Mouse (Mus musculus): ENCODE data around the gene Setd1a. TPM values are rescaled to one million over a fixed set of nuclear protein-coding genes. Genes with fewer than 3 reads are reported as not detected.

Gene Setd1a
- polyA plus RNA-seq, 1 experiment: 29.9 TPM

DNA sequence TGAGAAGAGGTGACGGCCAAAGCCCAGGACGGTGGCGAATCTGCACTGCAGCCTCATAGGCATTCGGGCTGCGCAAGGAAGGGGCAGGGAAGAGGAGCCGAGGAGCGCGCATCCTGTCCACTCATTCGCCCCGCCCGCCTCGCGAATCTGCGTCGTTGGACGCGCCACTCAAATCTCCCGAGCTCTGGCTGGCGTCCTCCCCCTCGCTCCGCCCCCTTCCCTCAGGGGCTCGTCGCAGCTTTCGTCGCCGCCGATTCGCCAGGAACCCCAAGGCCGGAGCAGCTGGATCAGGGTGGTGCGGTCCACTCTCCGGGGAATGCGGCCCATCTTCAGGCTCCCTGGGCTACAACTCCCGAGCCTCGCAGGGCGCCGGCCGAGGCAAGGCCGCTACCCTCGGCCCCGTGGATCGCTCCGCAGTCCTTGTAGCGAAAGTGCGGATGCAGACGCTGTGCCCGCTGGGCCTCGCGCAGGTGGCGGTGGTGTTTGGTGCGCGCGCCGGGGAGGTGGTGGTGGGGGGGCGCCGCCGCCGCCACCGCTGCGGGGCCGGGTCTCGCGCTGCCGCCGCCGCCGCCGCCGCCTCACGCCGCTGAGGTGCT lies 506 bp downstream of the Setd1a start:
- peak; percentile 93 for DNase-seq
- Histone ChIP-seq H3K4me1 (replicated peaks; ENCODE audit: control insufficient read depth, insufficient read depth, low read length) (peaks cover 5% of the 10 kb centered on the region), H3K27ac (ENCODE audit: control insufficient read depth, insufficient read depth, low read length) (peak overlapping the region; percentile 75), H3K4me3 (ENCODE audit: control insufficient read depth, insufficient read depth, low read length) (peak overlapping the region; percentile 70), H3K36me3 (ENCODE audit: control insufficient read depth, insufficient read depth, low read length) (peaks cover 20% of the 10 kb centered on the region), H3K27me3 (ENCODE audit: control insufficient read depth, insufficient read depth, low read length) (no peaks in the 10 kb centered on the region)
- under 1% methylated on average over 70 of the region's 70 CpGs for WGBS
- TF ChIP-seq CTCF (IDR thresholded peaks at IDR 0.05; ENCODE audit: borderline replicate concordance, control insufficient read depth, extremely low read depth, insufficient read depth, low read length, poor library complexity): no peak
- peak; percentile 49; the same call in 1 of the 2 replicates for TF ChIP-seq POLR2A (IDR thresholded peaks at IDR 0.05; ENCODE audit: control insufficient read depth, extremely low read depth, insufficient read depth, low read length, poor library complexity)

DNA sequence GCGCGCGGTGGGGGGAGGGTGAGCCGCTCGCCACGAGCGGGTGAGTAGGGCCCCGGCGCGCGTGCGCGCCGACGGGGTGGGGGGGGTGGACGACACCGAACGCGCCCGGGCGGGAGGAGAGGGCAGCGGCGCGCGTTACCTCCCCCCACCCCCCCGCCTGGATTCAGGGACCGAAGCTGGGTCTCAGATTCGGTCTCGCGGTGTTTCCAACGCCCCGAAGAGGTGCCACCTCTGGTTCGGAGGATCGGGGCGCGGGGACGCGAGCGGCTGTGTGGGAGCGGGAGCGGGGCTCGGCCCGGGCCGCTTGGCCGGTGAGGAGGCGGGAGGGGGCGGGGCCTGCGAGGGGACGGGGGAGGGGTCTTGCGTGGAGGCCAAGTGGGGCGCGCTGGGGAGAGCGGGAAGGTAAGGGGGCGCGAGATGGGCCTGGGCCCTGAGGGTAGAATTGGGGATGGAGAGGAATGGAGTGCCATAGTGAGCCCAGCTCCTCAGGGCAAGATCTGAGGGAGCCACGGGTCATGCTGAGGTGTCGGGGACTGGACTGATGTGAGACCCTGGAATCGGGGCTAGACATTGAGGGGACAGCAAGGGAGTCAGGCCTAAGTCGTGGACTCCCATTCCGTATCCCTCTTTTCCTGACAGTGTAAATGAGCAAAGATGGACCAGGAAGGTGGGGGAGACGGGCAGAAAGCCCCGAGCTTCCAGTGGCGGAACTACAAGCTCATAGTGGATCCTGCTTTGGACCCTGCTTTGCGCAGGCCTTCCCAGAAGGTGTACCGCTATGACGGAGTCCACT lies 1.2 kb downstream of the Setd1a start:
- WGBS: 3% methylated on average over 66 of the region's 66 CpGs
- H3K27me3 ChIP-seq (ENCODE audit: control insufficient read depth, insufficient read depth, low read length): no peaks in the 10 kb centered on the region
- peaks cover 27% of the 10 kb centered on the region for H3K36me3 ChIP-seq (ENCODE audit: control insufficient read depth, insufficient read depth, low read length)
- H3K27ac ChIP-seq (ENCODE audit: control insufficient read depth, insufficient read depth, low read length): no peak overlapping the region
- H3K4me1 ChIP-seq (replicated peaks; ENCODE audit: control insufficient read depth, insufficient read depth, low read length): peaks cover 5% of the 10 kb centered on the region
- TF ChIP-seq POLR2A (IDR thresholded peaks at IDR 0.05; ENCODE audit: control insufficient read depth, extremely low read depth, insufficient read depth, low read length, poor library complexity) (no peak), CTCF (IDR thresholded peaks at IDR 0.05; ENCODE audit: borderline replicate concordance, control insufficient read depth, extremely low read depth, insufficient read depth, low read length, poor library complexity) (no peak)
- H3K4me3 ChIP-seq (ENCODE audit: control insufficient read depth, insufficient read depth, low read length): peak overlapping the region; percentile 70
- DNase-seq: peak; percentile 54

GRCm38 (mm10) chr7:127778350-127778749 lies 1.9 kb downstream of the Setd1a start:
- WGBS: 83% methylated on average over 4 of the region's 4 CpGs
- Histone ChIP-seq H3K4me3 (ENCODE audit: control insufficient read depth, insufficient read depth, low read length) (no peak overlapping the region), H3K27me3 (ENCODE audit: control insufficient read depth, insufficient read depth, low read length) (no peaks in the 10 kb centered on the region), H3K36me3 (ENCODE audit: control insufficient read depth, insufficient read depth, low read length) (peaks cover 29% of the 10 kb centered on the region), H3K27ac (ENCODE audit: control insufficient read depth, insufficient read depth, low read length) (no peak overlapping the region), H3K4me1 (replicated peaks; ENCODE audit: control insufficient read depth, insufficient read depth, low read length) (peaks cover 5% of the 10 kb centered on the region)
- TF ChIP-seq CTCF (IDR thresholded peaks at IDR 0.05; ENCODE audit: borderline replicate concordance, control insufficient read depth, extremely low read depth, insufficient read depth, low read length, poor library complexity): no peak
- no peak for TF ChIP-seq POLR2A (IDR thresholded peaks at IDR 0.05; ENCODE audit: control insufficient read depth, extremely low read depth, insufficient read depth, low read length, poor library complexity)
- no peak for DNase-seq

DNA sequence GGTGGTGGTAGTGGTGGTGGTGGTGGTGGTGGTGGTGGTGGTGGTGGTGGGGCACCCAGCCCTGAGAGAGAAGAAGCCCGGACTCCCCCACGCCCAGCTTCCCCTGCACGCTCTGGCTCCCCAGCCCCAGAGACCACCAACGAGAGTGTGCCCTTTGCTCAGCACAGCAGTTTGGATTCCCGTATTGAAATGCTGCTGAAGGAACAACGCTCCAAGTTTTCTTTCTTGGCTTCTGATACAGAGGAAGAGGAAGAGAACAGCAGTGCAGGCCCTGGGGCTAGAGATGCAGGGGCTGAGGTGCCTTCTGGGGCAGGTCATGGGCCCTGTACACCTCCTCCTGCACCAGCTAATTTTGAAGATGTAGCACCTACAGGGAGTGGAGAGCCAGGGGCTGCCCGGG lies 8.8 kb downstream of the Setd1a start, which contains the start of gene Gm49388:
Gene Gm49388 (plus strand): TSS at position 301 of the 400 bp plus-strand sequence.
- no peak for DNase-seq
- Histone ChIP-seq H3K36me3 (ENCODE audit: control insufficient read depth, insufficient read depth, low read length) (peaks cover 93% of the 10 kb centered on the region), H3K27me3 (ENCODE audit: control insufficient read depth, insufficient read depth, low read length) (no peaks in the 10 kb centered on the region), H3K27ac (ENCODE audit: control insufficient read depth, insufficient read depth, low read length) (no peak within 1 kb of the TSS), H3K4me1 (replicated peaks; ENCODE audit: control insufficient read depth, insufficient read depth, low read length) (no peaks in the 10 kb centered on the region), H3K4me3 (ENCODE audit: control insufficient read depth, insufficient read depth, low read length) (no peak within 1 kb of the TSS)
- WGBS: 100% methylated on average over 7 of the region's 7 CpGs
- TF ChIP-seq POLR2A (IDR thresholded peaks at IDR 0.05; ENCODE audit: control insufficient read depth, extremely low read depth, insufficient read depth, low read length, poor library complexity) (no peak), CTCF (IDR thresholded peaks at IDR 0.05; ENCODE audit: borderline replicate concordance, control insufficient read depth, extremely low read depth, insufficient read depth, low read length, poor library complexity) (no peak)

GRCm38 (mm10) chr7:127797076-127797845 lies 20.8 kb downstream of the Setd1a start:
- H3K4me1 ChIP-seq (replicated peaks; ENCODE audit: control insufficient read depth, insufficient read depth, low read length): no peaks in the 10 kb centered on the region
- H3K27me3 ChIP-seq (ENCODE audit: control insufficient read depth, insufficient read depth, low read length): no peaks in the 10 kb centered on the region
- no peak overlapping the region for H3K27ac ChIP-seq (ENCODE audit: control insufficient read depth, insufficient read depth, low read length)
- H3K36me3 ChIP-seq (ENCODE audit: control insufficient read depth, insufficient read depth, low read length): peaks cover 55% of the 10 kb centered on the region
- no peak for TF ChIP-seq POLR2A (IDR thresholded peaks at IDR 0.05; ENCODE audit: control insufficient read depth, extremely low read depth, insufficient read depth, low read length, poor library complexity)
- no peak for TF ChIP-seq CTCF (IDR thresholded peaks at IDR 0.05; ENCODE audit: borderline replicate concordance, control insufficient read depth, extremely low read depth, insufficient read depth, low read length, poor library complexity)
- DNase-seq: no peak
- H3K4me3 ChIP-seq (ENCODE audit: control insufficient read depth, insufficient read depth, low read length): no peak overlapping the region
- WGBS: 98% methylated on average over 23 of the region's 23 CpGs

- Histone ChIP-seq H3K36me3 (ENCODE audit: control insufficient read depth, insufficient read depth, low read length) (peaks cover 47% of the 10 kb centered on the region), H3K27ac (ENCODE audit: control insufficient read depth, insufficient read depth, low read length) (no peak overlapping the region), H3K27me3 (ENCODE audit: control insufficient read depth, insufficient read depth, low read length) (no peaks in the 10 kb centered on the region), H3K4me3 (ENCODE audit: control insufficient read depth, insufficient read depth, low read length) (no peak overlapping the region), H3K4me1 (replicated peaks; ENCODE audit: control insufficient read depth, insufficient read depth, low read length) (no peaks in the 10 kb centered on the region)
- TF ChIP-seq POLR2A (IDR thresholded peaks at IDR 0.05; ENCODE audit: control insufficient read depth, extremely low read depth, insufficient read depth, low read length, poor library complexity) (no peak), CTCF (IDR thresholded peaks at IDR 0.05; ENCODE audit: borderline replicate concordance, control insufficient read depth, extremely low read depth, insufficient read depth, low read length, poor library complexity) (no peak)
- WGBS: 89% methylated on average over 4 of the region's 4 CpGs
- DNase-seq: no peak
Measured at GRCm38 (mm10) chr7:127798591-127798990, 22.1 kb downstream of the Setd1a start.

Data from thymus, adult 2 months (tissue).